Mouse (Mus musculus) brown adipose tissue, adult 24 weeks (tissue): ENCODE data around the gene Apoa5. TPM values are rescaled to one million over a fixed set of nuclear protein-coding genes. Genes with fewer than 3 reads are reported as not detected.

Experiments
- H3K27ac ChIP-seq: fragments of 200-500 bp; replicated peaks from 2 replicates; pipeline ENCODE4 v1.5.1; 2012; ENCODE audit warnings: low read depth, mild to moderate bottlenecking, low read length
- H3K4me1 ChIP-seq: fragments of 200-500 bp; 2 replicates; pipeline ENCODE4 v1.6.1; 2012; ENCODE audit warnings: low read length, mixed read lengths; ENCODE audit not compliant: control insufficient read depth, insufficient read depth, insufficient read length
- H3K4me3 ChIP-seq: fragments of 200-500 bp; 2 replicates; pipeline ENCODE4 v1.5.1; 2012; ENCODE audit warnings: low read depth, mild to moderate bottlenecking, low read length, moderate library complexity; ENCODE audit not compliant: insufficient read depth
- polyA plus RNA-seq: library from polyadenylated mRNA; stranded (reverse); fragments of >200 nt; gene quantifications from 2 replicates; pipeline ENCODE4 v1.2.4, GENCODE M21; 2012; ENCODE audit not compliant: missing spikeins, insufficient read depth, insufficient read length

Gene Apoa5
- polyA plus RNA-seq: 1.7 TPM in 1 of 2 replicates, not detected in the other

- 0 out of 2 replicates have a peak, but pooled peaks cover under 1% of the 10 kb centered on the region for H3K4me1 ChIP-seq
- no peak within 1 kb of the TSS for H3K27ac ChIP-seq
- H3K4me3 ChIP-seq: no peak within 1 kb of the TSS
Measured at GRCm38 (mm10) chr9:46268343-46268873, at the start of gene Apoa5. Gene Apoa5, plus strand, starts transcription at chr9:46268633.

GRCm38 (mm10) chr9:46223090-46223489 is 45.3 kb upstream of the Apoa5 start:
- no peak overlapping the region for H3K27ac ChIP-seq
- H3K4me3 ChIP-seq: no peak overlapping the region
- no peaks in the 10 kb centered on the region for H3K4me1 ChIP-seq

- Histone ChIP-seq H3K4me1 (no peaks in the 10 kb centered on the region), H3K27ac (no peak overlapping the region), H3K4me3 (no peak overlapping the region)
Measured at GRCm38 (mm10) chr9:46224101-46224500, 44.3 kb upstream of the Apoa5 start.

- Histone ChIP-seq H3K4me3 (no peak overlapping the region), H3K4me1 (no peaks in the 10 kb centered on the region), H3K27ac (no peak overlapping the region)
Measured at GRCm38 (mm10) chr9:46224945-46225660, 43.3 kb upstream of the Apoa5 start.

- no peak overlapping the region for H3K4me3 ChIP-seq
- H3K27ac ChIP-seq: no peak overlapping the region
- no peaks in the 10 kb centered on the region for H3K4me1 ChIP-seq
Measured at GRCm38 (mm10) chr9:46227064-46227614, 41.3 kb upstream of the Apoa5 start.

GRCm38 (mm10) chr9:46228491-46228890 is 39.9 kb upstream of the Apoa5 start, which contains the start of gene Apoa1:
Gene Apoa1, plus strand, starts transcription at chr9:46228580.
- no peak within 1 kb of the TSS for H3K27ac ChIP-seq
- no peak within 1 kb of the TSS for H3K4me3 ChIP-seq
- no peaks in the 10 kb centered on the region for H3K4me1 ChIP-seq

GRCm38 (mm10) chr9:46229573-46230449 is 38.6 kb upstream of the Apoa5 start:
- Histone ChIP-seq H3K4me3 (peak overlapping the region; percentile 42), H3K27ac (no peak overlapping the region), H3K4me1 (0 out of 2 replicates have a peak, but pooled peaks cover 2% of the 10 kb centered on the region)

- Histone ChIP-seq H3K27ac (no peak overlapping the region), H3K4me1 (0 out of 2 replicates have a peak, but pooled peaks cover 4% of the 10 kb centered on the region), H3K4me3 (peak overlapping the region; percentile 42; the same call in 1 of the 2 replicates)
Measured at GRCm38 (mm10) chr9:46230450-46230975, 37.9 kb upstream of the Apoa5 start.

GRCm38 (mm10) chr9:46235196-46235595 is 33.2 kb upstream of the Apoa5 start:
- 0 out of 2 replicates have a peak, but pooled peaks cover 5% of the 10 kb centered on the region for H3K4me1 ChIP-seq
- H3K27ac ChIP-seq: no peak overlapping the region
- H3K4me3 ChIP-seq: no peak overlapping the region

GRCm38 (mm10) chr9:46235596-46235648 is 33.0 kb upstream of the Apoa5 start, which contains the start of gene Apoc3:
Gene Apoc3, minus strand, starts transcription at chr9:46235636.
- Histone ChIP-seq H3K4me3 (no peak within 1 kb of the TSS), H3K27ac (no peak within 1 kb of the TSS), H3K4me1 (0 out of 2 replicates have a peak, but pooled peaks cover 5% of the 10 kb centered on the region)

GRCm38 (mm10) chr9:46235649-46236048 is 32.8 kb upstream of the Apoa5 start:
- H3K27ac ChIP-seq: no peak overlapping the region
- no peak overlapping the region for H3K4me3 ChIP-seq
- H3K4me1 ChIP-seq: 0 out of 2 replicates have a peak, but pooled peaks cover 5% of the 10 kb centered on the region

- 0 out of 2 replicates have a peak, but pooled peaks cover 5% of the 10 kb centered on the region for H3K4me1 ChIP-seq
- H3K27ac ChIP-seq: no peak overlapping the region
- no peak overlapping the region for H3K4me3 ChIP-seq
Measured at GRCm38 (mm10) chr9:46238850-46239249, 29.6 kb upstream of the Apoa5 start.

- Histone ChIP-seq H3K4me3 (no peak within 1 kb of the TSS), H3K27ac (no peak within 1 kb of the TSS), H3K4me1 (no peaks in the 10 kb centered on the region)
Measured at GRCm38 (mm10) chr9:46240526-46241153, 27.8 kb upstream of the Apoa5 start, which contains the start of gene Apoa4. Gene Apoa4, plus strand, starts transcription at chr9:46240696.

- H3K4me3 ChIP-seq: no peak overlapping the region
- no peak overlapping the region for H3K27ac ChIP-seq
Measured at GRCm38 (mm10) chr9:46241818-46242217, 26.6 kb upstream of the Apoa5 start.

More at GRCm38 (mm10) chr9:46241818-46242217, 26.6 kb upstream of the Apoa5 start:
- no peaks in the 10 kb centered on the region for H3K4me1 ChIP-seq
